Comparison of ENCODE assay signal across 13 mouse cellular contexts in genomic region chr8:109249691-109250090, GRCm38 (mm10).
DNase-seq lines count a peak whose midpoint lies in the region; ATAC-seq and TF ChIP-seq lines count a peak whose summit lies in the region.
"Had no signal": no experiment of that assay in that cellular context is flagged by ENCODE, and none has a peak within 500 bp of the region (broad histone marks: within the 10 kb centered on the region; RNA-seq: fewer than 3 reads in every experiment).

No protein-coding gene starts in this region.

- WGBS in forebrain, embryonic 15.5 days, result 9% methylated on average over 9 of the region's 9 CpGs
- 40% methylated on average over 9 of the region's 9 CpGs for WGBS in midbrain, embryonic 16.5 days
- WGBS in intestine, embryonic 15.5 days, result 86% methylated on average over 9 of the region's 9 CpGs

- 0 out of 2 replicates have a peak, but pooled peaks cover 4% of the 10 kb centered on the region for H3K27me3 ChIP-seq in forebrain, embryonic 15.5 days
- H3K27me3 ChIP-seq in midbrain, embryonic 16.5 days (ENCODE audit: control insufficient read depth, insufficient read depth, low read depth, low read length), result no peaks in the 10 kb centered on the region
- H3K27me3 ChIP-seq in intestine, embryonic 15.5 days (replicated peaks), result no peaks in the 10 kb centered on the region
- H3K27me3 ChIP-seq: heart, embryonic 15.5 days had no signal

- peak overlapping the region; percentile 49 for H3K4me2 ChIP-seq in forebrain, embryonic 15.5 days (replicated peaks)
- H3K4me2 ChIP-seq in midbrain, embryonic 16.5 days (ENCODE audit: low read length), result peak overlapping the region; percentile 64
- no peak overlapping the region for H3K4me2 ChIP-seq in intestine, embryonic 15.5 days (replicated peaks)
- H3K4me2 ChIP-seq: heart, embryonic 15.5 days; liver, embryonic 11.5 days had no signal

- H3K4me3 ChIP-seq in layer of hippocampus, adult 2 months, result peak overlapping the region; percentile 44
- H3K4me3 ChIP-seq in forebrain, embryonic 15.5 days, result peak overlapping the region; percentile 46
- H3K4me3 ChIP-seq in midbrain, embryonic 16.5 days (ENCODE audit: low read depth, low read length), result peak overlapping the region; percentile 40
- H3K4me3 ChIP-seq in intestine, embryonic 15.5 days (replicated peaks), result no peak overlapping the region
- H3K4me3 ChIP-seq: heart, embryonic 15.5 days had no signal

- no peak for DNase-seq in layer of hippocampus, adult 2 months (ENCODE audit: low spot score in 2 of 2)
- DNase-seq in layer of hippocampus, adult 9-10 months (ENCODE audit: low spot score), result no peak
- DNase-seq in Muller cell, postnatal 12 days (ENCODE audit: inconsistent ontology term), result peak; percentile 16
- DNase-seq in spleen, adult 18-20 months, result no peak
- DNase-seq: cerebellum, adult 9-11 months; gastrocnemius, postnatal 36 days; kidney, postnatal 10 days; lung, postnatal 10 days had no signal

- H3K36me3 ChIP-seq in forebrain, embryonic 15.5 days, result no peaks in the 10 kb centered on the region
- H3K36me3 ChIP-seq in midbrain, embryonic 16.5 days (ENCODE audit: control insufficient read depth, insufficient read depth, low read length), result no peaks in the 10 kb centered on the region
- no peaks in the 10 kb centered on the region for H3K36me3 ChIP-seq in intestine, embryonic 15.5 days
- H3K36me3 ChIP-seq: heart, embryonic 15.5 days had no signal

- ATAC-seq in forebrain, embryonic 15.5 days (replicated peaks), result no peak
- no peak for ATAC-seq in midbrain, embryonic 16.5 days
- ATAC-seq in intestine, embryonic 15.5 days, result no peak

- TF ChIP-seq CTCF in layer of hippocampus, adult 2 months (conservative IDR thresholded peaks at IDR 0.05), result no peak

- peak overlapping the region; percentile 63 for H3K9ac ChIP-seq in forebrain, embryonic 15.5 days (replicated peaks)
- H3K9ac ChIP-seq in midbrain, embryonic 16.5 days (ENCODE audit: low read depth, low read length), result peak overlapping the region; percentile 50
- H3K9ac ChIP-seq in intestine, embryonic 15.5 days, result no peak overlapping the region
- H3K9ac ChIP-seq: heart, embryonic 15.5 days had no signal

- H3K9me3 ChIP-seq in forebrain, embryonic 15.5 days, result no peaks in the 10 kb centered on the region
- no peaks in the 10 kb centered on the region for H3K9me3 ChIP-seq in midbrain, embryonic 16.5 days (replicated peaks; ENCODE audit: control insufficient read depth, low read length, poor library complexity, severe bottlenecking)
- H3K9me3 ChIP-seq in intestine, embryonic 15.5 days, result no peaks in the 10 kb centered on the region
- H3K9me3 ChIP-seq: heart, embryonic 15.5 days had no signal

- peaks cover 67% of the 10 kb centered on the region for H3K4me1 ChIP-seq in forebrain, embryonic 15.5 days
- H3K4me1 ChIP-seq in midbrain, embryonic 16.5 days (ENCODE audit: control insufficient read depth, insufficient read depth, low read length), result peaks cover 18% of the 10 kb centered on the region
- no peaks in the 10 kb centered on the region for H3K4me1 ChIP-seq in intestine, embryonic 15.5 days (replicated peaks)
- H3K4me1 ChIP-seq: heart, embryonic 15.5 days had no signal

- H3K27ac ChIP-seq in layer of hippocampus, adult 2 months, result peak overlapping the region; percentile 59
- peak overlapping the region; percentile 88 for H3K27ac ChIP-seq in forebrain, embryonic 15.5 days (replicated peaks)
- H3K27ac ChIP-seq in midbrain, embryonic 16.5 days (ENCODE audit: low read length), result peak overlapping the region; percentile 92
- H3K27ac ChIP-seq in intestine, embryonic 15.5 days, result no peak overlapping the region
- H3K27ac ChIP-seq: heart, embryonic 15.5 days had no signal
